Mouse (Mus musculus): ENCODE measurements around the gene Dync1i1. TPM values are rescaled to one million over a fixed set of nuclear protein-coding genes. Genes with fewer than 3 reads are reported as not detected.

Dync1i1 gene
- polyA plus RNA-seq, 1 experiment from 2014 or later = 5.2 TPM

GRCm38 (mm10) chr6:5961960-5962359, 236.5 kb downstream of the Dync1i1 start:
- no peak overlapping the region for H3K4me2 ChIP-seq (replicated peaks; ENCODE audit: low read depth, low read length)
- H3K4me3 ChIP-seq (ENCODE audit: low read length) = no peak overlapping the region
- no peak overlapping the region for H3K27ac ChIP-seq (ENCODE audit: low read depth, low read length)
- no peaks in the 10 kb centered on the region for H3K9me3 ChIP-seq (ENCODE audit: control insufficient read depth, low read length)
- no peaks in the 10 kb centered on the region for H3K4me1 ChIP-seq (ENCODE audit: control insufficient read depth, insufficient read depth, low read length)
- no peak for ATAC-seq (ENCODE audit: low FRiP score, low TSS enrichment)
- no peaks in the 10 kb centered on the region for H3K27me3 ChIP-seq (ENCODE audit: control insufficient read depth, insufficient read depth, low read length)
- 98% methylated on average over 3 of the region's 3 CpGs for WGBS
- no peak overlapping the region for H3K9ac ChIP-seq (ENCODE audit: low read depth, low read length)
- no peaks in the 10 kb centered on the region for H3K36me3 ChIP-seq (ENCODE audit: control insufficient read depth, insufficient read depth, low read length)

- no peak overlapping the region for H3K4me3 ChIP-seq (ENCODE audit: low read length)
- no peak for ATAC-seq (ENCODE audit: low FRiP score, low TSS enrichment)
- H3K27ac ChIP-seq (ENCODE audit: low read depth, low read length) = no peak overlapping the region
- WGBS = 94% methylated on average over 7 of the region's 7 CpGs
- H3K9ac ChIP-seq (ENCODE audit: low read depth, low read length) = no peak overlapping the region
- H3K4me2 ChIP-seq (replicated peaks; ENCODE audit: low read depth, low read length) = no peak overlapping the region
- no peaks in the 10 kb centered on the region for H3K27me3 ChIP-seq (ENCODE audit: control insufficient read depth, insufficient read depth, low read length)
- no peaks in the 10 kb centered on the region for H3K4me1 ChIP-seq (ENCODE audit: control insufficient read depth, insufficient read depth, low read length)
- no peaks in the 10 kb centered on the region for H3K36me3 ChIP-seq (ENCODE audit: control insufficient read depth, insufficient read depth, low read length)
- H3K9me3 ChIP-seq (ENCODE audit: control insufficient read depth, low read length) = no peaks in the 10 kb centered on the region
Measured at GRCm38 (mm10) chr6:5966376-5966775, 240.9 kb downstream of the Dync1i1 start.

GRCm38 (mm10) chr6:5966806-5967445, 241.5 kb downstream of the Dync1i1 start:
- H3K9ac ChIP-seq (ENCODE audit: low read depth, low read length) = no peak overlapping the region
- H3K4me3 ChIP-seq (ENCODE audit: low read length) = no peak overlapping the region
- H3K27me3 ChIP-seq (ENCODE audit: control insufficient read depth, insufficient read depth, low read length) = no peaks in the 10 kb centered on the region
- 80% methylated on average over 8 of the region's 8 CpGs for WGBS
- no peak for ATAC-seq (ENCODE audit: low FRiP score, low TSS enrichment)
- H3K4me1 ChIP-seq (ENCODE audit: control insufficient read depth, insufficient read depth, low read length) = no peaks in the 10 kb centered on the region
- no peaks in the 10 kb centered on the region for H3K36me3 ChIP-seq (ENCODE audit: control insufficient read depth, insufficient read depth, low read length)
- H3K4me2 ChIP-seq (replicated peaks; ENCODE audit: low read depth, low read length) = no peak overlapping the region
- no peaks in the 10 kb centered on the region for H3K9me3 ChIP-seq (ENCODE audit: control insufficient read depth, low read length)
- no peak overlapping the region for H3K27ac ChIP-seq (ENCODE audit: low read depth, low read length)

- no peak overlapping the region for H3K4me3 ChIP-seq (ENCODE audit: low read length)
- no peaks in the 10 kb centered on the region for H3K27me3 ChIP-seq (ENCODE audit: control insufficient read depth, insufficient read depth, low read length)
- no peaks in the 10 kb centered on the region for H3K9me3 ChIP-seq (ENCODE audit: control insufficient read depth, low read length)
- no peaks in the 10 kb centered on the region for H3K4me1 ChIP-seq (ENCODE audit: control insufficient read depth, insufficient read depth, low read length)
- WGBS = 78% methylated on average over 4 of the region's 4 CpGs
- no peak overlapping the region for H3K4me2 ChIP-seq (replicated peaks; ENCODE audit: low read depth, low read length)
- H3K36me3 ChIP-seq (ENCODE audit: control insufficient read depth, insufficient read depth, low read length) = no peaks in the 10 kb centered on the region
- H3K27ac ChIP-seq (ENCODE audit: low read depth, low read length) = no peak overlapping the region
- ATAC-seq (ENCODE audit: low FRiP score, low TSS enrichment) = no peak
- no peak overlapping the region for H3K9ac ChIP-seq (ENCODE audit: low read depth, low read length)
Measured at GRCm38 (mm10) chr6:5967545-5967944, 242.1 kb downstream of the Dync1i1 start.

- no peak overlapping the region for H3K27ac ChIP-seq (ENCODE audit: low read depth, low read length)
- H3K4me3 ChIP-seq (ENCODE audit: low read length) = no peak overlapping the region
- H3K36me3 ChIP-seq (ENCODE audit: control insufficient read depth, insufficient read depth, low read length) = no peaks in the 10 kb centered on the region
- H3K27me3 ChIP-seq (ENCODE audit: control insufficient read depth, insufficient read depth, low read length) = no peaks in the 10 kb centered on the region
- no peak for ATAC-seq (ENCODE audit: low FRiP score, low TSS enrichment)
- no peaks in the 10 kb centered on the region for H3K4me1 ChIP-seq (ENCODE audit: control insufficient read depth, insufficient read depth, low read length)
- no peaks in the 10 kb centered on the region for H3K9me3 ChIP-seq (ENCODE audit: control insufficient read depth, low read length)
- H3K4me2 ChIP-seq (replicated peaks; ENCODE audit: low read depth, low read length) = no peak overlapping the region
- 85% methylated on average over 8 of the region's 8 CpGs for WGBS
- no peak overlapping the region for H3K9ac ChIP-seq (ENCODE audit: low read depth, low read length)
Measured at GRCm38 (mm10) chr6:5969613-5970012, 244.2 kb downstream of the Dync1i1 start.

GRCm38 (mm10) chr6:5976241-5976640, 250.8 kb downstream of the Dync1i1 start:
- WGBS = 34% methylated on average over 4 of the region's 4 CpGs
- peak overlapping the region; percentile 59 for H3K27ac ChIP-seq (ENCODE audit: low read depth, low read length)
- peak; percentile 76; the same call in 1 of the 2 replicates for ATAC-seq (ENCODE audit: low FRiP score, low TSS enrichment)

GRCm38 (mm10) chr6:5977238-5977920, 251.9 kb downstream of the Dync1i1 start:
- H3K9me3 ChIP-seq (ENCODE audit: control insufficient read depth, low read length) = no peaks in the 10 kb centered on the region
- H3K4me2 ChIP-seq (replicated peaks; ENCODE audit: low read depth, low read length) = no peak overlapping the region
- H3K4me3 ChIP-seq (ENCODE audit: low read length) = no peak overlapping the region
- no peak overlapping the region for H3K9ac ChIP-seq (ENCODE audit: low read depth, low read length)
- 44% methylated on average over 15 of the region's 15 CpGs for WGBS
- H3K4me1 ChIP-seq (ENCODE audit: control insufficient read depth, insufficient read depth, low read length) = no peaks in the 10 kb centered on the region
- H3K36me3 ChIP-seq (ENCODE audit: control insufficient read depth, insufficient read depth, low read length) = no peaks in the 10 kb centered on the region
- ATAC-seq (ENCODE audit: low FRiP score, low TSS enrichment) = peak; percentile 32; the same call in 1 of the 2 replicates
- no peaks in the 10 kb centered on the region for H3K27me3 ChIP-seq (ENCODE audit: control insufficient read depth, insufficient read depth, low read length)
- peak overlapping the region; percentile 51; the same call in 1 of the 2 replicates for H3K27ac ChIP-seq (ENCODE audit: low read depth, low read length)

More at GRCm38 (mm10) chr6:5976241-5976640, 250.8 kb downstream of the Dync1i1 start:
- Histone ChIP-seq H3K9ac (ENCODE audit: low read depth, low read length) (no peak overlapping the region), H3K36me3 (ENCODE audit: control insufficient read depth, insufficient read depth, low read length) (no peaks in the 10 kb centered on the region), H3K27me3 (ENCODE audit: control insufficient read depth, insufficient read depth, low read length) (no peaks in the 10 kb centered on the region), H3K4me2 (replicated peaks; ENCODE audit: low read depth, low read length) (no peak overlapping the region), H3K4me3 (ENCODE audit: low read length) (no peak overlapping the region), H3K4me1 (ENCODE audit: control insufficient read depth, insufficient read depth, low read length) (no peaks in the 10 kb centered on the region), H3K9me3 (ENCODE audit: control insufficient read depth, low read length) (no peaks in the 10 kb centered on the region)

GRCm38 (mm10) chr6:5991243-5991642, 265.8 kb downstream of the Dync1i1 start:
- Histone ChIP-seq H3K9me3 (ENCODE audit: control insufficient read depth, low read length) (no peaks in the 10 kb centered on the region), H3K27me3 (ENCODE audit: control insufficient read depth, insufficient read depth, low read length) (no peaks in the 10 kb centered on the region), H3K4me2 (replicated peaks; ENCODE audit: low read depth, low read length) (no peak overlapping the region), H3K9ac (ENCODE audit: low read depth, low read length) (no peak overlapping the region), H3K36me3 (ENCODE audit: control insufficient read depth, insufficient read depth, low read length) (no peaks in the 10 kb centered on the region), H3K4me1 (ENCODE audit: control insufficient read depth, insufficient read depth, low read length) (0 out of 2 replicates have a peak, but pooled peaks cover 5% of the 10 kb centered on the region), H3K4me3 (ENCODE audit: low read length) (no peak overlapping the region), H3K27ac (ENCODE audit: low read depth, low read length) (no peak overlapping the region)
- ATAC-seq (ENCODE audit: low FRiP score, low TSS enrichment) = no peak
- whole genome bisulfite sequencing = 73% methylated on average over 6 of the region's 6 CpGs

Measured in kidney, embryonic 14.5 days (tissue).